Mouse (Mus musculus) inflammation-experienced regulatory T-cells (primary cell): ENCODE results near the gene Vmn2r91. TPM values are rescaled to one million over a fixed set of nuclear protein-coding genes. Genes with fewer than 3 reads are reported as not detected.

Experiments used
- polyA plus RNA-seq, 2 experiments: library from polyadenylated mRNA; unstranded; fragments of 100-300 nt; shearing (Covaris generic); gene quantifications; one replicate each; pipeline ENCODE4 v1.2.1; 2017

The Vmn2r91 gene
- polyA plus RNA-seq: under 1 TPM in 1 of 2 experiments, not detected in 1; 0.07 TPM

GRCm38 (mm10) chr17:18084716-18085115 is at the start of gene Vmn2r91:
TSS of gene Vmn2r91 (plus strand) at chr17:18085016.

GRCm38 (mm10) chr17:18049124-18049523 is 35.7 kb upstream of the Vmn2r91 start, which contains the start of gene Vmn2r124:
TSS of gene Vmn2r124 (plus strand) at chr17:18049424.

GRCm38 (mm10) chr17:18151587-18151986 is 66.8 kb downstream of the Vmn2r91 start, which contains the start of gene Vmn2r92:
TSS of gene Vmn2r92 (plus strand) at chr17:18151887.

Other genes with a start within 250 kb of the Vmn2r91 start
- gene Has1, start 229.8 kb upstream of the Vmn2r91 start, polyA plus RNA-seq: under 1 TPM in 1 of 2 experiments, not detected in 1; 0.12 TPM
- 1 to 10 TPM in 1 of 2 experiments, not detected in 1; 1.3 TPM for gene Fpr1, start 201.1 kb upstream of the Vmn2r91 start, polyA plus RNA-seq
- 1 to 10 TPM in 1 of 2 experiments, under 1 TPM in 1; 0.13 to 2.6 TPM for gene Fpr2, start 197.2 kb upstream of the Vmn2r91 start, polyA plus RNA-seq
- under 1 TPM; 0.12 to 0.49 TPM for gene Fpr3, start 197.2 kb upstream of the Vmn2r91 start, polyA plus RNA-seq
- not detected for gene Fpr-rs4, start 63.3 kb upstream of the Vmn2r91 start, polyA plus RNA-seq
- under 1 TPM; 0.07 to 0.13 TPM for gene Vmn2r124, start 35.6 kb upstream of the Vmn2r91 start, polyA plus RNA-seq
- gene Vmn2r92, start 66.9 kb downstream of the Vmn2r91 start, polyA plus RNA-seq: under 1 TPM; 0.06 to 0.07 TPM
- under 1 TPM in 1 of 2 experiments, not detected in 1; 0.37 TPM for gene Vmn2r94, start 192.7 kb downstream of the Vmn2r91 start, polyA plus RNA-seq
- under 1 TPM; 0.29 to 0.33 TPM for gene Vmn2r93, start 213.1 kb downstream of the Vmn2r91 start, polyA plus RNA-seq